ENCODE assay signal across 9 mouse cellular contexts in genomic region chr16:85898391-85898790, GRCm38 (mm10). TPM values are rescaled to one million over a fixed set of nuclear protein-coding genes. Genes with fewer than 3 reads are reported as not detected.
DNase-seq lines count a peak whose midpoint lies in the region; ATAC-seq and TF ChIP-seq lines count a peak whose summit lies in the region.
"Had no signal": no experiment of that assay in that cellular context is flagged by ENCODE, and none has a peak within 500 bp of the region (broad histone marks: within the 10 kb centered on the region; RNA-seq: fewer than 3 reads in every experiment).

No protein-coding gene starts in this region.

- no peak overlapping the region for H3K4me2 ChIP-seq in midbrain, embryonic 16.5 days (ENCODE audit: low read length)
- H3K4me2 ChIP-seq in forebrain, embryonic 11.5 days (ENCODE audit: low read depth, low read length, severe bottlenecking): no peak overlapping the region
- H3K4me2 ChIP-seq: liver, embryonic 15.5 days had no signal

- peak; percentile 12 for DNase-seq in embryo, embryonic 9.5 days (ENCODE audit: extremely low spot score)
- DNase-seq in embryo, embryonic 10 days (ENCODE audit: low spot score): no peak
- peak; percentile 54 for DNase-seq in kidney, adult 2 months
- peak; percentile 18 for DNase-seq in mesoderm, embryonic 11.5 days (ENCODE audit: low read depth, low spot score)
- no peak for DNase-seq in layer of hippocampus, postnatal 14 days (ENCODE audit: low spot score in 2 of 2)
- no peak for DNase-seq in forebrain, embryonic 11.5 days (ENCODE audit: low spot score)

- peak; percentile 35; the same call in 1 of the 2 replicates for TF ChIP-seq POLR2A in embryonic fibroblast, embryonic 13.5 days (IDR thresholded peaks at IDR 0.05; ENCODE audit: low read depth, low read length)
- TF ChIP-seq POLR2A in kidney, adult 2 months (IDR thresholded peaks at IDR 0.05; ENCODE audit: low read depth, low read length): no peak

- peaks cover 3% of the 10 kb centered on the region; the same call in 1 of the 2 replicates for H3K4me1 ChIP-seq in embryonic fibroblast, embryonic 13.5 days (ENCODE audit: control insufficient read depth, insufficient read depth, low read length)
- no peaks in the 10 kb centered on the region for H3K4me1 ChIP-seq in kidney, adult 2 months (ENCODE audit: control insufficient read depth, insufficient read depth, low read length)
- H3K4me1 ChIP-seq in midbrain, embryonic 16.5 days (ENCODE audit: control insufficient read depth, insufficient read depth, low read length): peaks cover 9% of the 10 kb centered on the region
- peaks cover 4% of the 10 kb centered on the region; the same call in 1 of the 2 replicates for H3K4me1 ChIP-seq in forebrain, embryonic 11.5 days (replicated peaks; ENCODE audit: control insufficient read depth, insufficient read depth, low read length)
- H3K4me1 ChIP-seq: liver, embryonic 15.5 days had no signal

- no peak for ATAC-seq in midbrain, embryonic 16.5 days
- ATAC-seq in forebrain, embryonic 11.5 days (replicated peaks; ENCODE audit: low FRiP score): no peak

- no peaks in the 10 kb centered on the region for H3K36me3 ChIP-seq in kidney, adult 2 months (ENCODE audit: control insufficient read depth, insufficient read depth, low read length)
- H3K36me3 ChIP-seq in midbrain, embryonic 16.5 days (ENCODE audit: control insufficient read depth, insufficient read depth, low read length): no peaks in the 10 kb centered on the region
- no peaks in the 10 kb centered on the region for H3K36me3 ChIP-seq in forebrain, embryonic 11.5 days (ENCODE audit: control insufficient read depth, insufficient read depth, low read length)
- H3K36me3 ChIP-seq: liver, embryonic 15.5 days had no signal

- peak overlapping the region; percentile 61 for H3K4me3 ChIP-seq in embryonic fibroblast, embryonic 13.5 days (ENCODE audit: insufficient read depth, low read length)
- peak overlapping the region; percentile 64 for H3K4me3 ChIP-seq in kidney, adult 2 months (ENCODE audit: insufficient read depth, low read depth, low read length)
- H3K4me3 ChIP-seq in midbrain, embryonic 16.5 days (ENCODE audit: low read depth, low read length): no peak overlapping the region
- no peak overlapping the region for H3K4me3 ChIP-seq in forebrain, embryonic 11.5 days (ENCODE audit: low read depth, low read length)
- H3K4me3 ChIP-seq: liver, embryonic 15.5 days had no signal

- H3K27ac ChIP-seq in embryonic fibroblast, embryonic 13.5 days (ENCODE audit: insufficient read depth, low read length): peak overlapping the region; percentile 48
- H3K27ac ChIP-seq in kidney, adult 2 months (ENCODE audit: insufficient read depth, low read depth, low read length): peak overlapping the region; percentile 81
- H3K27ac ChIP-seq in midbrain, embryonic 16.5 days (ENCODE audit: low read length): no peak overlapping the region
- H3K27ac ChIP-seq in forebrain, embryonic 11.5 days (ENCODE audit: low read depth, low read length): no peak overlapping the region
- H3K27ac ChIP-seq: liver, embryonic 15.5 days had no signal

- 56% methylated on average over 4 of the region's 4 CpGs for WGBS in kidney, adult 2 months
- WGBS in midbrain, embryonic 16.5 days: 82% methylated on average over 4 of the region's 4 CpGs
- WGBS in forebrain, embryonic 11.5 days: 75% methylated on average over 4 of the region's 4 CpGs

- H3K27me3 ChIP-seq in kidney, adult 2 months (replicated peaks; ENCODE audit: control insufficient read depth, insufficient read depth, low read length): no peaks in the 10 kb centered on the region
- no peaks in the 10 kb centered on the region; the same call in 1 of the 2 replicates for H3K27me3 ChIP-seq in midbrain, embryonic 16.5 days (ENCODE audit: control insufficient read depth, insufficient read depth, low read depth, low read length)
- peaks cover 8% of the 10 kb centered on the region for H3K27me3 ChIP-seq in forebrain, embryonic 11.5 days (ENCODE audit: control insufficient read depth, insufficient read depth, low read length)

- no peaks in the 10 kb centered on the region for H3K9me3 ChIP-seq in midbrain, embryonic 16.5 days (replicated peaks; ENCODE audit: control insufficient read depth, low read length, poor library complexity, severe bottlenecking)
- H3K9me3 ChIP-seq in forebrain, embryonic 11.5 days (ENCODE audit: control insufficient read depth, low read length): no peaks in the 10 kb centered on the region
- H3K9me3 ChIP-seq: liver, embryonic 15.5 days had no signal

- H3K9ac ChIP-seq in midbrain, embryonic 16.5 days (ENCODE audit: low read depth, low read length): no peak overlapping the region
- no peak overlapping the region for H3K9ac ChIP-seq in forebrain, embryonic 11.5 days (ENCODE audit: low read length)
- H3K9ac ChIP-seq: liver, embryonic 15.5 days had no signal

- no peak for TF ChIP-seq CTCF in embryonic fibroblast, embryonic 13.5 days (IDR thresholded peaks at IDR 0.05; ENCODE audit: borderline replicate concordance, insufficient read depth, low read length)
- no peak for TF ChIP-seq CTCF in kidney, adult 2 months (conservative IDR thresholded peaks at IDR 0.05; ENCODE audit: insufficient read depth, insufficient read length, low read depth, low read length)

RNA-seq across cellular contexts. Expression of gene Adamts5, which starts 3.2 kb away (rescaled TPM):
- polyA plus RNA-seq in embryonic fibroblast, embryonic 13.5 days (2011; ENCODE audit: insufficient read length, low read depth, missing spikeins): 18.3 and 27.7 TPM in 2 replicates
- 5.7 and 5.9 TPM in 2 replicates for polyA plus RNA-seq in kidney, adult 2 months (2012; rRNA removed)
- 1 to 10 TPM; 1.2 to 1.6 TPM for total RNA-seq in layer of hippocampus, postnatal 14 days (2021)
- 2.1 and 2.4 TPM in 2 replicates for polyA plus RNA-seq in midbrain, embryonic 16.5 days (2015; fragmentation: Nextera tagmentation; extraction: Ambion mirVana)
- 0.72 and 0.85 TPM in 2 replicates for polyA plus RNA-seq in forebrain, embryonic 11.5 days (2014; fragmentation: Nextera tagmentation; extraction: Ambion mirVana)

Comparison
In these comparisons a context has a peak if more than half of its experiments do, and no peak if none do; other contexts are left out.
1. DNase-seq: peak in embryo, embryonic 9.5 days (single experiment), kidney, adult 2 months (single experiment) and mesoderm, embryonic 11.5 days (single experiment); none in embryo, embryonic 10 days (single experiment), layer of hippocampus, postnatal 14 days (0 of 2) and forebrain, embryonic 11.5 days (single experiment).
2. H3K27ac ChIP-seq: peak in embryonic fibroblast, embryonic 13.5 days (single experiment) and kidney, adult 2 months (single experiment); none in midbrain, embryonic 16.5 days (single experiment) and forebrain, embryonic 11.5 days (single experiment).
3. H3K4me3 ChIP-seq: peak in embryonic fibroblast, embryonic 13.5 days (single experiment) and kidney, adult 2 months (single experiment); none in midbrain, embryonic 16.5 days (single experiment) and forebrain, embryonic 11.5 days (single experiment).